Mouse (Mus musculus): Measurements from ENCODE around the gene Minos1.

Minos1 gene

GRCm38 (mm10) chr4:139064831-139065230, 66.1 kb downstream of the Minos1 start:
- DNase-seq (ENCODE audit: low spot score) = no peak

- no peak for DNase-seq (ENCODE audit: low spot score)
These were observed 71.3 kb downstream of the Minos1 start for GRCm38 (mm10) chr4:139059569-139059968.

GRCm38 (mm10) chr4:139058029-139058428, 72.9 kb downstream of the Minos1 start:
- DNase-seq (ENCODE audit: low spot score) = no peak

GRCm38 (mm10) chr4:139057291-139057690, 73.6 kb downstream of the Minos1 start:
- DNase-seq (ENCODE audit: low spot score) = no peak

- DNase-seq (ENCODE audit: low spot score) = no peak
These were observed 75.2 kb downstream of the Minos1 start for GRCm38 (mm10) chr4:139055744-139056143.

GRCm38 (mm10) chr4:139055336-139055735, 75.6 kb downstream of the Minos1 start:
- DNase-seq (ENCODE audit: low spot score) = no peak

- DNase-seq (ENCODE audit: low spot score) = no peak
These were observed 76.5 kb downstream of the Minos1 start for GRCm38 (mm10) chr4:139054300-139054923.

GRCm38 (mm10) chr4:139053391-139053790, 77.5 kb downstream of the Minos1 start:
- no peak for DNase-seq (ENCODE audit: low spot score)

- no peak for DNase-seq (ENCODE audit: low spot score)
These were observed 78.1 kb downstream of the Minos1 start for GRCm38 (mm10) chr4:139052796-139053195.

Data from T-cell, adult 2 months (primary cell).